Mouse (Mus musculus) telencephalon, adult 2 months (tissue): Measurements from ENCODE around the gene Zfp771.

ENCODE experiments used
- DNase-seq: peaks from one replicate; pipeline ENCODE4 v3.0.0-alpha.2; 2011; ENCODE audit warnings: low read depth, low spot score

Zfp771 gene

GRCm38 (mm10) chr7:127253341-127253740 lies 9.3 kb downstream of the Zfp771 start:
- DNase-seq, result no peak

- DNase-seq, result peak; percentile 96
These were observed 10.0 kb downstream of the Zfp771 start for GRCm38 (mm10) chr7:127253821-127254769.

DNA sequence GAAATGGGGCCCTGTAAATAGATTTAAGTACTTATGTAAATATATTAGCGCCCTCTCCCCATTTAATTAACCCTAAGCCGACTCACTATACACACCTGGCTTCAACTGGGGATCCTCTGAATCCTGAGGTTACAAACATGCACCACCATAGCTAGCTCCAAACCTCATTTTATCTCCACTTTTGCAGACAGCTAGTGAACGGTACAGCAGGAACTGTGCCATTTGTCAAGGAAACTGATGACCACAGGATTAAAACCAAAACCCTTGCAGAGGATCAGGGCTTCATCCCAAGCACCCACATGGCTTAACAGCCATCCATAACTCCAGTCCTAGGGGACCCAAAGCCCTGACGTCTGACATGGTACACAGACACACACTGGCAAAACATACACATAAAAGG lies 10.9 kb downstream of the Zfp771 start:
- DNase-seq, result no peak

DNA sequence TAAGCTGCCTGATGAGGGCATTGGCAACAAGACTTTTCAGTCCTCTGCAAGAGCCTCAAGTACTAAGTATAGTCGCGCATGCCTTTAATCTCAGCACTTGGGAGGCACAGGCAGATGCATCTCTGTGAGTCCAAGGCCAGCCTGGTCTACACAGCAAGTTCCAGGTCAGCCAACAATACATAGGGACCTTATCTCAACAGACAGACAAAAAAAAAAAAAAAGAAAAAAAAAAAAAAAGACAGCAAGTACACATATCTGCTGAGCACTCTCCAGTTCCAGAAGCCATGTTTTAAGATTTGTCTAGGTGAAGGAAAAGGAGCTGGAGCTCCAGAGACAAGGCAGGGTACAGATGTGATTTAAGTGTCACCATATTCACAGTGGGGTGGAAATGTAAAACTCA lies 11.9 kb downstream of the Zfp771 start:
- DNase-seq, result no peak

DNA sequence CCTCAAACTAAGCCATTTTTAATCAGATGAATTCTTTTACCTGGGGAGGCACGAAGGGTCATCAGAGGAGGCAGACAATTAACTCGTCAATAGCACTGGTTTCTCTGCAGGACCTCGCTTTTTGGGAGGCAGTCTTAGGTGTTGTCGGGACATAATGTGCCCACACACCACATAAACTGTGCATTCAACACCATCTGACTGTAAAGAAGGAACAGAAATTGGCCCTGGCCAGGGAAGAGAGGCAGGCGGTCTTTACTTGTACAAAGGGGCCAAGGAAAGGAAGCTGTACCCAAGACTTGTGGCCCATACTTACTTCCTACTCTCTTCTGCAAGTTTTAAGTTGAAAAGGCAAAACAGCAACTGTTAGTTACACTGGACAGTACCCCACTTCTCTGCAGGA lies 12.4 kb downstream of the Zfp771 start:
- DNase-seq, result no peak

DNA sequence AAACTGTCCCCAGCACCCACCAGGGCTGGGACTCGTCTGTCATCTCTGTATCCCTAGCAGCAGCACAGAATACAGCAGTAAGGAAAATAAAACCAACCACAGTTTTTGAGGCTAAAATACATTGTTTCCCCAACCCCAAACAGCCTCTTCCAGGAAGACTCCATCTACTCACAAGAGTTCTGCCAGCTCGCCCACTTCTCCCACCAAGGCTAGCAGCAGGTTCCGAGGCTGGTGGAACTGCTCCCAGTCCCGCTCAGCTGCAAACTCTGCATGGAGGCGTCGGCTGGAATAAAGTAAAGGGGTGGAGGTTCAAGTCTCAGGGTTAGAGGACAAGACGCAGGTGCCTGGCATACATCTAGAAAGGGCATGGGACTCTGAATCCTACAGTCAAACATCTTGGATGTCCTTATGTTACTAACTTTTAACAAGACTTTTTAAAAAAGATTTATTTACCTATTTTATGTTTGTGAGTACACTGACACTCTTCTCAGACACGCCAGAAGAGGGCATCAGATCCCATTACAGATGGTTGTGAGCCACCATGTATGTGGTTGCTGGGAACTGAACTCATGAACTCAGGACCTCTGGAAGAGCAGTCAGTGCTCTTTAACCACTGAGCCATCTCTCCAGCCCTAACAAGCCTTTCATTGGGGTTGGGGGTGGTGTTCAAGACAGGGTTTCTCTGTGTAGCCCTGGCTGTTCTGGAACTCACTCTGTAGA lies 15.3 kb downstream of the Zfp771 start:
- DNase-seq, result no peak

GRCm38 (mm10) chr7:127260309-127261111 lies 16.4 kb downstream of the Zfp771 start, which contains the start of gene Dctpp1:
Gene Dctpp1 (minus strand): TSS chr7:127260709.
- peak; percentile 99 for DNase-seq

GRCm38 (mm10) chr7:127262218-127262961 lies 18.3 kb downstream of the Zfp771 start:
- DNase-seq, result no peak

GRCm38 (mm10) chr7:127263526-127263925 lies 19.5 kb downstream of the Zfp771 start:
- DNase-seq, result no peak

DNA sequence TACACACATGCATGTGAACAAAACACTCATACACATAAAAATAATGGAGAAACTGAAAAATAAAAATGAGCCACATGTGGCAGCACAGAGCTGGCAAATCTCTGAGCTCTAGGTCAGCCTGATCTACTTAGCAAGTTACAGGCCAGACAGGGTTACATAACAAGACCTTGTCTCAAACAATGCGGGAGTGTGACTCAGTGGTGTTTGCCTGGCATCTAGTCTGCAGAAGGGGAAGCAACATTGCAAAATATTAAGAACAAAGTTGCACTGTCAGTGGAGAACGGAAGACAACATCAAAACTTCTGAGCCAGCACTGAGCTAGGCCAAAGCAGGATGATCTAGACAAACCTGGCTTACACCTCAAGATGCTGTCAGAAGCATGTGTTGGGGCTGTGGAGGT lies 26.2 kb downstream of the Zfp771 start:
- DNase-seq, result no peak

DNA sequence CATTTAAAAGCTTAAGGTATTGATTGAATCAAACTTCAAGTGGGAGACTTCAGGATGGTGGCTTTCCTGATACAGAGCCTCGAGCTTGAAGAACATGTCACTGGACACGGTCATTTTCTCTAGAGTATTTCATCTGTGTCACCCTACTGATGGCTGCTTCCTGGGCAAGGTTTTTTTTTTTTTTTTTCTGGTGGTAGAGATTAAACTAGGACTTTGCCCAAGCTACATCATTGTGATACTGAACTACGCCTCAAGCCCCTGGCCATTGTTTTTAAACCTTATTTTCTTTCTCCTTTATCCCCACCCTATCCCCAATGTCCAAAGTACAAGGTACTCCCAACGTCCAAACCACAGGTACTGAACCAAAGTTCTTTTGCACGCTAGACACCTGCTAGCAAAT lies 26.6 kb downstream of the Zfp771 start:
- DNase-seq, result no peak

GRCm38 (mm10) chr7:127271093-127271492 lies 27.0 kb downstream of the Zfp771 start:
- DNase-seq, result no peak

DNA sequence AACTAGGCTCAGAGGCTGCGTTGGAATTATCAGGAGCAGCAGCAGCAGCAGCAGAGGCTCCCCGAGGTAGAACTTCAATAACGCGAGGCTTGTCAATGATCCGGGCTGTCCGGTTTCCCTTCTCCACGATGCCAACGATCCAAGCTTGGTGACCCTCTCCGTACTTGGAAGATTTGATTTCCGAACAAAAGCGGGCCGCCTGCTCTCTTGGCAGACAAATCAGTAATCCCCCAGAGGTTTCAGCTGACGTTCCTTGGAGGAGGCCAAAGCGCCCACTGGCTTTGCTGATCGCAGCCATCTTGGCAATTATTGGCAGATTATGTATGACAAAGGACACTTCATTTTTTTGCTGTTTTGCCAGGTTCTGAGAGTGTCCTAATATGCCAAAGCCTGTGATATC lies 28.5 kb downstream of the Zfp771 start:
- DNase-seq, result no peak

- no peak for DNase-seq
These were observed 29.2 kb downstream of the Zfp771 start for GRCm38 (mm10) chr7:127273118-127273923.

GRCm38 (mm10) chr7:127273925-127274789 lies 30.1 kb downstream of the Zfp771 start, which contains the start of gene Sephs2:
Gene Sephs2 (minus strand): TSS chr7:127274055.
- peak; percentile 91 for DNase-seq

GRCm38 (mm10) chr7:127276519-127276961 lies 32.5 kb downstream of the Zfp771 start:
- DNase-seq, result no peak

- no peak for DNase-seq
These were observed 34.2 kb downstream of the Zfp771 start for GRCm38 (mm10) chr7:127278311-127278710.

GRCm38 (mm10) chr7:127280092-127280491 lies 36.0 kb downstream of the Zfp771 start:
- no peak for DNase-seq

GRCm38 (mm10) chr7:127281114-127281513 lies 37.0 kb downstream of the Zfp771 start:
- no peak for DNase-seq
